Mouse (Mus musculus) kidney, adult 2 months (tissue): Measurements from ENCODE around the gene Col6a2. TPM values are rescaled to one million over a fixed set of nuclear protein-coding genes. Genes with fewer than 3 reads are reported as not detected.

ENCODE experiments used
- DNase-seq: peaks from one replicate; pipeline ENCODE4 v3.0.0; 2021
- H3K27ac ChIP-seq: fragments of 200-500 bp; 2 replicates; pipeline ENCODE4 v1.5.1; 2012; ENCODE audit warnings: low read depth, low read length, control low read depth, inconsistent platforms; ENCODE audit not compliant: insufficient read depth
- H3K27me3 ChIP-seq: fragments of 200-500 bp; replicated peaks from 2 replicates; pipeline ENCODE4 v1.6.1; 2012; ENCODE audit warnings: mild to moderate bottlenecking, moderate library complexity, low read length, inconsistent platforms; ENCODE audit not compliant: control insufficient read depth, insufficient read depth
- H3K36me3 ChIP-seq: fragments of 200-500 bp; 2 replicates; pipeline ENCODE4 v1.6.1; 2012; ENCODE audit warnings: mild to moderate bottlenecking, moderate library complexity, low read length, inconsistent platforms; ENCODE audit not compliant: control insufficient read depth, insufficient read depth
- H3K4me1 ChIP-seq: fragments of 200-500 bp; 2 replicates; pipeline ENCODE4 v1.6.1; 2011; ENCODE audit warnings: low read length; ENCODE audit not compliant: control insufficient read depth, insufficient read depth
- H3K4me3 ChIP-seq: fragments of 200-500 bp; 2 replicates; pipeline ENCODE4 v1.5.1; 2011; ENCODE audit warnings: mild to moderate bottlenecking, low read depth, low read length, control low read depth; ENCODE audit not compliant: insufficient read depth
- CTCF ChIP-seq: fragments of 200-500 bp; conservative IDR thresholded peaks from 2 replicates; pipeline ENCODE4 v1.5.1; 2011; ENCODE audit warnings: low read depth, mild to moderate bottlenecking, control low read depth, low read length, moderate library complexity, mixed read lengths; ENCODE audit not compliant: insufficient read depth, insufficient read length
- POLR2A ChIP-seq: fragments of 200-500 bp; IDR thresholded peaks from one replicate; pipeline ENCODE4 v1.6.1; 2011; ENCODE audit warnings: low read depth, low read length, control low read depth
- WGBS: fragments of 180-500 bp; shearing (Covaris S2); methylation state at CpG from one replicate; pipeline ENCODE4 v1.1.7; 2018; 5-methylcytosine and 5-hydroxymethylcytosine counted together
- polyA plus RNA-seq: library from polyadenylated mRNA; depleted of rRNA; stranded (reverse); fragments of >200 nt; gene quantifications from 2 replicates; pipeline ENCODE4 v1.2.3, GENCODE M21; 2012

The Col6a2 gene
- polyA plus RNA-seq, 1 experiment, result 23.4 TPM

- H3K27ac ChIP-seq, result peak within 1 kb of the TSS; percentile 71
- no peaks in the 10 kb centered on the region for H3K36me3 ChIP-seq
- TF ChIP-seq CTCF, result no peak
- WGBS, result 52% methylated on average over 3 of the region's 3 CpGs
- peak within 1 kb of the TSS; percentile 18; the same call in 1 of the 2 replicates for H3K4me3 ChIP-seq
- H3K4me1 ChIP-seq, result peaks cover 4% of the 10 kb centered on the region
- DNase-seq, result peak; percentile 86
- no peaks in the 10 kb centered on the region for H3K27me3 ChIP-seq
Measured at GRCm38 (mm10) chr10:76575374-76575773, 48.1 kb downstream of the Col6a2 start, which contains the start of gene Ftcd. Gene Ftcd (plus strand): TSS chr10:76575648.

- H3K4me1 ChIP-seq, result peaks cover 4% of the 10 kb centered on the region
- H3K4me3 ChIP-seq, result no peak overlapping the region
- no peaks in the 10 kb centered on the region for H3K27me3 ChIP-seq
- WGBS, result 62% methylated on average over 3 of the region's 3 CpGs
- no peak overlapping the region for H3K27ac ChIP-seq
- TF ChIP-seq POLR2A (no peak), CTCF (no peak)
- no peak for DNase-seq
- H3K36me3 ChIP-seq, result no peaks in the 10 kb centered on the region
Measured at GRCm38 (mm10) chr10:76572151-76572550, 51.3 kb downstream of the Col6a2 start.

- no peak overlapping the region for H3K4me3 ChIP-seq
- H3K36me3 ChIP-seq, result no peaks in the 10 kb centered on the region
- H3K27me3 ChIP-seq, result no peaks in the 10 kb centered on the region
- no peak for DNase-seq
- H3K4me1 ChIP-seq, result peaks cover 4% of the 10 kb centered on the region
- 80% methylated on average over 2 of the region's 2 CpGs for WGBS
- H3K27ac ChIP-seq, result no peak overlapping the region
- TF ChIP-seq POLR2A (no peak), CTCF (no peak)
Measured at GRCm38 (mm10) chr10:76571070-76571469, 52.4 kb downstream of the Col6a2 start.

- WGBS, result 64% methylated on average over 22 of the region's 22 CpGs
- Histone ChIP-seq H3K27ac (peak overlapping the region; percentile 72), H3K27me3 (no peaks in the 10 kb centered on the region), H3K4me1 (peaks cover 2% of the 10 kb centered on the region), H3K36me3 (no peaks in the 10 kb centered on the region), H3K4me3 (peak overlapping the region; percentile 48)
- peak; percentile 80 for DNase-seq
- no peak for TF ChIP-seq POLR2A
- no peak for TF ChIP-seq CTCF
Measured at GRCm38 (mm10) chr10:76569996-76570685, 53.3 kb downstream of the Col6a2 start.

- no peak for DNase-seq
- Histone ChIP-seq H3K4me1 (no peaks in the 10 kb centered on the region), H3K4me3 (no peak within 1 kb of the TSS), H3K27me3 (no peaks in the 10 kb centered on the region), H3K27ac (no peak within 1 kb of the TSS), H3K36me3 (no peaks in the 10 kb centered on the region)
- WGBS, result 92% methylated on average over 10 of the region's 10 CpGs
- no peak for TF ChIP-seq CTCF
- no peak for TF ChIP-seq POLR2A
Measured at GRCm38 (mm10) chr10:76561972-76562371, 61.5 kb downstream of the Col6a2 start, which contains the start of gene Spatc1l. Gene Spatc1l (plus strand): TSS chr10:76562272.

GRCm38 (mm10) chr10:76554061-76554460 is 69.4 kb downstream of the Col6a2 start:
- Histone ChIP-seq H3K27ac (no peak overlapping the region), H3K4me1 (no peaks in the 10 kb centered on the region), H3K36me3 (no peaks in the 10 kb centered on the region), H3K4me3 (no peak overlapping the region), H3K27me3 (no peaks in the 10 kb centered on the region)
- TF ChIP-seq CTCF (no peak), POLR2A (no peak)
- no peak for DNase-seq
- 91% methylated on average over 5 of the region's 5 CpGs for WGBS

- no peak overlapping the region for H3K27ac ChIP-seq
- no peaks in the 10 kb centered on the region for H3K4me1 ChIP-seq
- H3K4me3 ChIP-seq, result no peak overlapping the region
- WGBS, result 81% methylated on average over 3 of the region's 3 CpGs
- no peaks in the 10 kb centered on the region for H3K36me3 ChIP-seq
- TF ChIP-seq CTCF, result no peak
- TF ChIP-seq POLR2A, result no peak
- DNase-seq, result no peak
- H3K27me3 ChIP-seq, result no peaks in the 10 kb centered on the region
Measured at GRCm38 (mm10) chr10:76551556-76551955, 71.9 kb downstream of the Col6a2 start.
